25 mouse cellular contexts compared by ENCODE assay signal in genomic region chr2:154348152-154348551, GRCm38 (mm10). TPM values are rescaled to one million over a fixed set of nuclear protein-coding genes. Genes with fewer than 3 reads are reported as not detected.
A peak's percentile ranks its signal among the peaks of the same experiment; 100 is the strongest.
DNase-seq lines count a peak whose midpoint lies in the region; ATAC-seq and TF ChIP-seq lines count a peak whose summit lies in the region.
"Had no signal": no experiment of that assay in that cellular context is flagged by ENCODE, and none has a peak within 500 bp of the region (broad histone marks: within the 10 kb centered on the region; RNA-seq: fewer than 3 reads in every experiment).

No protein-coding gene starts in this region.

- 85% methylated on average over 3 of the region's 3 CpGs for WGBS in intestine, embryonic 14.5 days
- 81% methylated on average over 3 of the region's 3 CpGs for WGBS in intestine, embryonic 16.5 days
- WGBS in liver, embryonic 15.5 days (ENCODE audit: insufficient replicate concordance), result 66% methylated on average over 3 of the region's 3 CpGs
- 69% methylated on average over 3 of the region's 3 CpGs for WGBS in liver, embryonic 12.5 days (ENCODE audit: insufficient replicate concordance)
- 65% methylated on average over 3 of the region's 3 CpGs for WGBS in liver, postnatal 0 days (ENCODE audit: insufficient replicate concordance)

- peak; percentile 9 for DNase-seq in intestine, embryonic 14.5 days (ENCODE audit: low spot score)
- DNase-seq in liver, postnatal 0 days, result peak; percentile 25
- DNase-seq: adrenal gland, adult 8-10 months; adrenal gland, postnatal 14 days; adrenal gland, postnatal 36 days; B cell, adult 2 months; cerebellum, adult 11-12 months; cerebellum, adult 2 months; cerebellum, adult 9-10 months; cerebellum, postnatal 10 days; cerebellum, postnatal 25 days had no signal

- TF ChIP-seq CTCF in liver, postnatal 0 days (IDR thresholded peaks at IDR 0.05; ENCODE audit: low read depth), result no peak

- no peak overlapping the region for H3K9ac ChIP-seq in intestine, embryonic 14.5 days (ENCODE audit: low read length)
- H3K9ac ChIP-seq in intestine, embryonic 16.5 days (ENCODE audit: low read depth, low read length), result no peak overlapping the region
- H3K9ac ChIP-seq in liver, embryonic 15.5 days, result no peak overlapping the region
- H3K9ac ChIP-seq in liver, embryonic 12.5 days, result no peak overlapping the region
- H3K9ac ChIP-seq in liver, postnatal 0 days (replicated peaks), result no peak overlapping the region
- H3K9ac ChIP-seq: embryonic facial prominence, embryonic 12.5 days; forebrain, embryonic 13.5 days; forebrain, embryonic 15.5 days had no signal

- no peaks in the 10 kb centered on the region for H3K4me1 ChIP-seq in intestine, embryonic 14.5 days (replicated peaks; ENCODE audit: control insufficient read depth, insufficient read depth, low read length)
- no peaks in the 10 kb centered on the region for H3K4me1 ChIP-seq in intestine, embryonic 16.5 days (ENCODE audit: control insufficient read depth, insufficient read depth, low read length)
- H3K4me1 ChIP-seq in liver, embryonic 15.5 days (replicated peaks), result no peaks in the 10 kb centered on the region
- H3K4me1 ChIP-seq in liver, embryonic 12.5 days, result no peaks in the 10 kb centered on the region; the same call in 1 of the 2 replicates
- H3K4me1 ChIP-seq in liver, postnatal 0 days (ENCODE audit: insufficient read depth), result no peaks in the 10 kb centered on the region
- H3K4me1 ChIP-seq: embryonic facial prominence, embryonic 10.5 days; embryonic facial prominence, embryonic 12.5 days; forebrain, embryonic 13.5 days; forebrain, embryonic 15.5 days had no signal

- no peak overlapping the region for H3K27ac ChIP-seq in intestine, embryonic 14.5 days (ENCODE audit: low read depth)
- no peak overlapping the region for H3K27ac ChIP-seq in intestine, embryonic 16.5 days (ENCODE audit: low read length)
- 0 out of 2 replicates have a peak overlapping the region, but pooled peaks have one; percentile 9 for H3K27ac ChIP-seq in liver, embryonic 15.5 days (replicated peaks)
- no peak overlapping the region for H3K27ac ChIP-seq in liver, embryonic 12.5 days
- peak overlapping the region; percentile 87 for H3K27ac ChIP-seq in liver, postnatal 0 days (ENCODE audit: low read depth)
- H3K27ac ChIP-seq: embryonic facial prominence, embryonic 10.5 days; embryonic facial prominence, embryonic 12.5 days; forebrain, embryonic 13.5 days; forebrain, embryonic 15.5 days had no signal

- no peaks in the 10 kb centered on the region for H3K27me3 ChIP-seq in intestine, embryonic 14.5 days (replicated peaks; ENCODE audit: control insufficient read depth, insufficient read depth, low read length)
- no peaks in the 10 kb centered on the region for H3K27me3 ChIP-seq in intestine, embryonic 16.5 days (replicated peaks; ENCODE audit: control insufficient read depth, insufficient read depth, low read length)
- no peaks in the 10 kb centered on the region for H3K27me3 ChIP-seq in liver, embryonic 15.5 days
- H3K27me3 ChIP-seq in liver, embryonic 12.5 days (replicated peaks), result no peaks in the 10 kb centered on the region
- H3K27me3 ChIP-seq in liver, postnatal 0 days (ENCODE audit: insufficient read depth, low read length), result no peaks in the 10 kb centered on the region
- H3K27me3 ChIP-seq: CH12.LX; embryonic facial prominence, embryonic 12.5 days; forebrain, embryonic 13.5 days; forebrain, embryonic 15.5 days; Patski had no signal

- peaks cover 34% of the 10 kb centered on the region for H3K36me3 ChIP-seq in intestine, embryonic 14.5 days (ENCODE audit: control insufficient read depth, insufficient read depth, low read length)
- H3K36me3 ChIP-seq in intestine, embryonic 16.5 days (ENCODE audit: control insufficient read depth, insufficient read depth, low read length), result peaks cover 2% of the 10 kb centered on the region; the same call in 1 of the 2 replicates
- H3K36me3 ChIP-seq in liver, embryonic 15.5 days (replicated peaks), result peaks cover 69% of the 10 kb centered on the region
- H3K36me3 ChIP-seq in liver, embryonic 12.5 days, result peaks cover 83% of the 10 kb centered on the region
- peaks cover 34% of the 10 kb centered on the region for H3K36me3 ChIP-seq in liver, postnatal 0 days (replicated peaks; ENCODE audit: insufficient read depth, low read length)

- H3K9me3 ChIP-seq in intestine, embryonic 14.5 days (ENCODE audit: control insufficient read depth, low read length), result no peaks in the 10 kb centered on the region
- H3K9me3 ChIP-seq in intestine, embryonic 16.5 days (ENCODE audit: control insufficient read depth, low read length), result no peaks in the 10 kb centered on the region
- no peaks in the 10 kb centered on the region for H3K9me3 ChIP-seq in liver, embryonic 15.5 days (replicated peaks)
- H3K9me3 ChIP-seq in liver, embryonic 12.5 days (replicated peaks), result no peaks in the 10 kb centered on the region
- no peaks in the 10 kb centered on the region for H3K9me3 ChIP-seq in liver, postnatal 0 days (ENCODE audit: low read length)
- H3K9me3 ChIP-seq: embryonic facial prominence, embryonic 10.5 days; embryonic facial prominence, embryonic 12.5 days; forebrain, embryonic 13.5 days; forebrain, embryonic 15.5 days; G1E had no signal

- no peak overlapping the region for H3K4me3 ChIP-seq in intestine, embryonic 14.5 days (ENCODE audit: low read depth, low read length)
- H3K4me3 ChIP-seq in intestine, embryonic 16.5 days (ENCODE audit: low read length), result no peak overlapping the region
- H3K4me3 ChIP-seq in liver, embryonic 15.5 days (replicated peaks), result no peak overlapping the region
- H3K4me3 ChIP-seq in liver, embryonic 12.5 days, result no peak overlapping the region
- H3K4me3 ChIP-seq in liver, postnatal 0 days (ENCODE audit: low read depth, low read length), result no peak overlapping the region
- H3K4me3 ChIP-seq: embryonic facial prominence, embryonic 10.5 days; embryonic facial prominence, embryonic 12.5 days; forebrain, embryonic 13.5 days; forebrain, embryonic 15.5 days had no signal

- ATAC-seq in intestine, embryonic 14.5 days (replicated peaks; ENCODE audit: low FRiP score, low TSS enrichment, low read depth), result no peak
- ATAC-seq in intestine, embryonic 16.5 days, result no peak
- ATAC-seq in liver, embryonic 15.5 days (ENCODE audit: insufficient read depth), result no peak
- no peak for ATAC-seq in liver, embryonic 12.5 days
- ATAC-seq in liver, postnatal 0 days, result peak; percentile 91
- ATAC-seq: activated CD4-positive, CD25-positive, alpha-beta regulatory T cell, adult 4 months; CD4-positive, CD25-positive, alpha-beta regulatory T cell, adult 4 months; forebrain, embryonic 13.5 days; forebrain, embryonic 15.5 days; Patski had no signal

- no peak overlapping the region for H3K4me2 ChIP-seq in intestine, embryonic 14.5 days (ENCODE audit: low read length)
- H3K4me2 ChIP-seq in intestine, embryonic 16.5 days (ENCODE audit: low read depth, low read length), result no peak overlapping the region
- H3K4me2 ChIP-seq in liver, embryonic 15.5 days, result no peak overlapping the region
- H3K4me2 ChIP-seq in liver, embryonic 12.5 days, result no peak overlapping the region
- no peak overlapping the region for H3K4me2 ChIP-seq in liver, postnatal 0 days (ENCODE audit: low read depth, low read length)
- H3K4me2 ChIP-seq: embryonic facial prominence, embryonic 12.5 days; forebrain, embryonic 13.5 days; forebrain, embryonic 15.5 days had no signal

- 0 out of 2 replicates have a peak, but pooled peaks have one; percentile 59 for TF ChIP-seq EP300 in liver, postnatal 0 days (IDR thresholded peaks at IDR 0.05; ENCODE audit: low read depth)

RNA-seq across cellular contexts. Expression of gene Cdk5rap1, which starts 24.7 kb away (rescaled TPM):
- 9.5 and 18.0 TPM in 2 replicates for polyA plus RNA-seq in intestine, embryonic 14.5 days (2014; fragmentation: Nextera tagmentation; extraction: Ambion mirVana)
- 16.9 and 18.1 TPM in 2 replicates for polyA plus RNA-seq in intestine, embryonic 16.5 days (2015; fragmentation: Nextera tagmentation; extraction: Ambion mirVana)
- 12.6 and 12.8 TPM in 2 replicates for polyA plus RNA-seq in liver, embryonic 15.5 days (2015; fragmentation: Nextera tagmentation; extraction: Ambion mirVana)
- polyA plus RNA-seq in liver, embryonic 12.5 days (2016; fragmentation: Nextera tagmentation; extraction: Ambion mirVana), result 16.6 and 16.8 TPM in 2 replicates
- polyA plus RNA-seq in liver, postnatal 0 days (2015; fragmentation: Nextera tagmentation; extraction: Ambion mirVana), result 5.1 and 23.7 TPM in 2 replicates

RNA-seq across cellular contexts. Expression of gene Bpifb9b, which starts 41.1 kb away (rescaled TPM):
- not detected in 2 replicates for polyA plus RNA-seq in intestine, embryonic 14.5 days (2014; fragmentation: Nextera tagmentation; extraction: Ambion mirVana)
- not detected in 2 replicates for polyA plus RNA-seq in intestine, embryonic 16.5 days (2015; fragmentation: Nextera tagmentation; extraction: Ambion mirVana)
- not detected in 2 replicates for polyA plus RNA-seq in liver, embryonic 15.5 days (2015; fragmentation: Nextera tagmentation; extraction: Ambion mirVana)
- polyA plus RNA-seq in liver, embryonic 12.5 days (2016; fragmentation: Nextera tagmentation; extraction: Ambion mirVana), result not detected in 2 replicates
- polyA plus RNA-seq in liver, postnatal 0 days (2015; fragmentation: Nextera tagmentation; extraction: Ambion mirVana), result not detected in 2 replicates
- polyA plus RNA-seq: activated CD4-positive, CD25-positive, alpha-beta regulatory T cell, adult 4 months; CD4-positive, CD25-positive, alpha-beta regulatory T cell, adult 4 months; cerebellum, adult 2 months; cortical plate, adult 2 months; embryonic facial prominence, embryonic 10.5 days; embryonic facial prominence, embryonic 12.5 days; forebrain, embryonic 11.5 days; forebrain, embryonic 13.5 days; forebrain, embryonic 15.5 days; G1E; Patski had no signal

RNA-seq across cellular contexts. Expression of gene Snta1, which starts 59.7 kb away (rescaled TPM):
- polyA plus RNA-seq in intestine, embryonic 14.5 days (2014; fragmentation: Nextera tagmentation; extraction: Ambion mirVana), result 2.3 and 2.7 TPM in 2 replicates
- 4.1 and 4.3 TPM in 2 replicates for polyA plus RNA-seq in intestine, embryonic 16.5 days (2015; fragmentation: Nextera tagmentation; extraction: Ambion mirVana)
- 2.9 and 3.4 TPM in 2 replicates for polyA plus RNA-seq in liver, embryonic 15.5 days (2015; fragmentation: Nextera tagmentation; extraction: Ambion mirVana)
- 1.5 and 1.6 TPM in 2 replicates for polyA plus RNA-seq in liver, embryonic 12.5 days (2016; fragmentation: Nextera tagmentation; extraction: Ambion mirVana)
- 4.7 and 6.0 TPM in 2 replicates for polyA plus RNA-seq in liver, postnatal 0 days (2015; fragmentation: Nextera tagmentation; extraction: Ambion mirVana)
- polyA plus RNA-seq: activated CD4-positive, CD25-positive, alpha-beta regulatory T cell, adult 4 months; CD4-positive, CD25-positive, alpha-beta regulatory T cell, adult 4 months; G1E had no signal

Comparison
In these comparisons a context has a peak if more than half of its experiments do, and no peak if none do; other contexts are left out.
1. H3K27ac ChIP-seq: peak in liver, embryonic 15.5 days (single experiment) and liver, postnatal 0 days (single experiment); none in intestine, embryonic 14.5 days (single experiment), intestine, embryonic 16.5 days (single experiment) and liver, embryonic 12.5 days (single experiment).